Mouse (Mus musculus) C2C12 (cell line): ENCODE results near the gene Slc22a18.

Source experiments
- CTCF ChIP-seq: IDR thresholded peaks from one replicate; pipeline ENCODE4 v1.5.1; 2011; ENCODE audit not compliant: control insufficient read depth, insufficient read depth, insufficient read length
- FOSL1 ChIP-seq: IDR thresholded peaks from one replicate; pipeline ENCODE4 v1.8.0; 2011; ENCODE audit warnings: mild to moderate bottlenecking, low read length; ENCODE audit not compliant: poor library complexity, insufficient read depth, severe bottlenecking
- MAX ChIP-seq: IDR thresholded peaks from one replicate; pipeline ENCODE4 v1.6.1; 2011; ENCODE audit warnings: mild to moderate bottlenecking, control low read depth
- MYOD1 ChIP-seq: IDR thresholded peaks from one replicate; pipeline ENCODE4 v1.6.1; 2011; ENCODE audit warnings: low read depth; ENCODE audit not compliant: control insufficient read depth, insufficient read length
- MYOG ChIP-seq: IDR thresholded peaks from one replicate; pipeline ENCODE4 v1.6.1; 2011; ENCODE audit not compliant: control insufficient read depth, insufficient read length; ENCODE audit errors: extremely low read depth
- USF1 ChIP-seq: IDR thresholded peaks from one replicate; pipeline ENCODE4 v1.6.1; 2011; ENCODE audit warnings: low read depth, mild to moderate bottlenecking, control low read depth, moderate library complexity

GRCm38 (mm10) chr7:143428814-143429499 lies 44.6 kb upstream of the Slc22a18 start:
- no peak for TF ChIP-seq MYOG
- TF ChIP-seq MYOD1, result no peak
- TF ChIP-seq CTCF, result no peak
- TF ChIP-seq USF1, result no peak
- no peak for TF ChIP-seq FOSL1
- no peak for TF ChIP-seq MAX
